Mouse (Mus musculus) retina, postnatal 1 day (tissue): ENCODE measurements around the gene Gm21988.

Experiments used
- DNase-seq: peaks from one replicate; pipeline ENCODE4 v3.0.0-alpha.2; 2012

The Gm21988 gene

DNA sequence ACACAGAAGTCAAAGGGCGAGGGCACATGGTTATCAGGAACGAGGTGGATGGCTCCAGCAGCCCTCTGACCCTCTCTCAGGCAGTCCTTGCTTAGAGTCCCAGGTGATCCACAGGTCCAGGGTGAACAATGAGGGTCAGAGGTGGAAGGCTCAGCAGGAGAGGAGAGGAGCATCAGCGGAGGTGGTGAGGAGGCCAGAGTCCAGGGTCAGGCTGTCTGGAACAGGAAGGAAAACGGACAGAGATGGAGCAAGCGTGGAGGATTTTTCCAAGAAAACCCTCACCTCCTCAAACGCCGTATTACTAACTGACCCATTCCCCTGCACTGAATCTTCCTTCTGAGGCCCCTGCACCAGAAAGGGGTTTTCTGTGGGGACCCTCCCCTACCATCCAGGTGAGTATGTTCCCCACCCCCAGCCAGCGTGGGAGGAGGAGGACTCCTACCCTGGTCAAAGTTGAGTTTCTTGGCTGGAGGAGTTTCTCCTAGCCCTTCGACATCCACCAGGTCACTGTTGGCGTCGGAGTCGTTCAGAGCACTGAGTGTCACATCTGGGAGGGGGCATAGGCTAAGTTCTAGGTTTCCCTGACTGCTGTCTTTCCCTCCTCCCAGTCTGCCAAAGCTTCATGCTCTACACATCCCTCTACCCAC lies 4.3 kb downstream of the Gm21988 start:
- no peak for DNase-seq

DNA sequence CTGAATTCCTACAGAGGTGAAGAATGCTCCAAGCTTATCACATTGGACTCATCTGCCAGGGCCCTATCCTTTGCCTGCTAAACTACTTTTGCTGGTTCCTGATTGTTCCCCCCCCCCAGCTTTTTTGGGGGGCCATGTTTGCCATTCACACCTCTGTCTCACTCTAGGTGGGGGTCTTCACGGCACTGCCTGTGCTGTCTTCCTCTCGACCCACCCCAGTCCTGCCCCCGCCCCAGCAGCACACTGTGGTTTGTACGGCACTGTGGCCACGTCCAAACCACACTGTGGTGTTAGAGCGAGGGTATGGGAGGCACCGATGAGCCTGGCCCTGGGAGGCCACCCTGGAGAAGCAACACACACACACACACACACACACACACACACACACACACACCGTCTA lies 5.1 kb downstream of the Gm21988 start:
- DNase-seq = no peak

DNA sequence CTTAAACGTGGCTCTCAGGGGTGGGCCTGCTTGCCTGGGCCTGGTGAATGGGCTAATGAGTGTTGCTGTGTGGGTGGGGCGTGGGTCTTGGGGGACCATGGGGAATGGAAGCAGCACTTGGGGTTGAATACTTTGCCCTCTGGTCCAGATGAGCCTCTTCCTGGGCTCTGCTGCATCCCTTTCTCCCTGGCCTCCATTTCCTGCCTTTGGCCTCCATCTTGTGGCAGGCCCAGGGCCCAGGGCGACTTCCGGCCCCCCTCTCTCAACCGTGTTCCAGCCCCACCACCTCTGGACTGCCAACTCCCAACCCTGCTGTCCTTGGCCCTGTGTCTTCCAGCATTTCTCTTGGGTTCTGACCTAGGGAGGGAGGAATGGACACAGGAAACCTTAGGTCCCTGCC lies 5.6 kb downstream of the Gm21988 start:
- no peak for DNase-seq

DNA sequence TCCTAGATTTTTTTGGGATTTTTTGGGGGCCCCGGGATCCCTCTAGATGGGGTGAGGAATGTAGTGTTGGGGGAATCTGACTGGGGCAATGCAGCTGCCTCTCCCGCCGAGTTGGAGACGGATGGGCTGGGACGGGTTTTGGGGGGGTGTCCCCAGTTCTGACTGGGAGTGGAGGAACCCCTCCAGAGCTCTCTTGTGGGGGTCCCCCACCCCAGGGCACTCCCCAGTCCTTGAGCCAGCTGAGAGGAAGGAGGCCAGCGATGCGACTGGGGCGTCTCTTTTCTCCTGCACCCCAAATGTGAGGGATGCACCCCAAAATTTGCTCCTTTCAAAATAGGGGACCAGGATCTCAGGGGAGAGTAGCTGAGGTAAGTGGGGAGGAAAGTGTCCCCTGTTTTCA lies 6.6 kb downstream of the Gm21988 start:
- no peak for DNase-seq

DNA sequence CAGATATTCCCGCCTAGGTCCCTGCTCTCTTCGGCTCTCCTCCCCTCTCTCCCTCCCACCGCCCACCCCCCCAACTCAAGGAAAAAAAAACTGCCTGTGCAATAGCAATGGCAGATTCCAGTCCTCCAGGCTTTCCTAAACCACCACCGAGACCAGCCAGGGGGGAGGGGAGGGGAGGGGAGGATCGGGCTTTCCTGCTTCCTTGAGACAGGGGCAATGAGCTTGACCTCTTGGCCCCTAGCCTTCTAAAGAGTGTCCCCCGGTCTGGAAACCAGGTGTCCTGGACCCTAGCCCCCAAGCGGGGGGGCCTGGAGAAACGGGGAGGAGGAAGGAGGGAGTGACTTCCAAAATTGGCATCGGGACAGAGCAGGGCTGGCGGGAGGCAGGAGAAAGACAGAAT lies 7.1 kb downstream of the Gm21988 start:
- DNase-seq = peak; percentile 89

DNA sequence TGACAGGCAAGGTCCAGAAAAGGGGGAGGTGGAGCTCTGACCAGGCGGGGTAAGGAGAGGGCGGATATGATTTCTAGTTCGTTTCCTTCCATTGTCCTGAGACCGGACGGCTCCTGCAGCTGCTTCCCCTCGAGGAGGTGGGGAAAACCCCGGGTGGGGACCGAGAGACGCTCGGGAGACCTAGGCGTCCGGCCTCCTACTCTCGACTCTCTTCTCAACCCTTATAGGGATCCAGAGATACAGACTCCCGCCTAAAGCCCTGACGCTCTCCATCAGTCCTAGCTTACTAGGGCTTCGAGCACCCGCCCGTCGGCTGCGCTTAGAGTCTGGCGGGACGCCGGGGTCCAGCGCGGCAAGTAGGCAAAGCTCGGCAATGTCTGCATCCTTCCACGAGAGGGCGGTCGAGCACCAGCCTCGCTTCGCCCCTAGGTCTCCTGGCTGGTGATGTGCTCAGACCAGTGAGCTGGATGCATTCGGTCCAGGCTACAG lies 9.3 kb downstream of the Gm21988 start:
- DNase-seq = peak; percentile 90

DNA sequence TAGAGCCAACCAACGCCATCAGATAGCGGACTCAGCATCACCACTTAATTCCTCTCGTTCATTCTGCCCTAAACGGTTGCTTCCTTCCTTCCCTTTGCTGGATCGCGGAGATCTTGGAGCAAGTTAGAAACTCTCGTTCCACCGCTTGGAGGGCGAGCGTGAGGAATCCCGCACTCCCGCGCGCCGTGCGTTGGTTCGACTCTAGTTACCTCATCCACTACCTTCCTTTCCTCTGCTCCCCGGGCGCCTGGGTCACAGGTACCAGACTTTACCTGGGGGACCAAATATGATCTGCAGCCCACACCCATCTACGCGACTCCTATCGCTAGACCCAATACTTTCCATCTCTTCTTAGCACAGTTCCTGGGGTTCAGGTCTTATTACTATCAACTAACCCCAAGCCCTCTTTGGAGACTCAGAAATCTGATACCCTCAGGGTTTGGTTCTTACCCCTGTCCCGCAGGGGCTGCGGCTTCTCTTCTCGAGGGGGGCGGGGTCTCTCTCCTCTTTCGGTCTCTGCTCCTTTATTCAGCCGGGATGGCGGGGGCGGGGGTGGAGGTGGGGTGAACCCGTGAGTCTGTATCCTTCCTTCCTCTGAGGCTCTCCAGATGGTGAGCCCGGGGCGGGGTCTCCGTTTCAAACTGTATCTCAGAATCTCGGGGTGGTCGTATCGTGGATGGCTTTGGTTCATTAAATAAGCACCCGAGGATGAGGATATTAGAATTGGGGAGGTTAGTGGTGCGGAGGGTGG lies 10.2 kb downstream of the Gm21988 start, which contains the start of gene Bcl6b:
Gene Bcl6b (minus strand): TSS at position 539 of the 751 bp plus-strand sequence.
- no peak for DNase-seq

DNA sequence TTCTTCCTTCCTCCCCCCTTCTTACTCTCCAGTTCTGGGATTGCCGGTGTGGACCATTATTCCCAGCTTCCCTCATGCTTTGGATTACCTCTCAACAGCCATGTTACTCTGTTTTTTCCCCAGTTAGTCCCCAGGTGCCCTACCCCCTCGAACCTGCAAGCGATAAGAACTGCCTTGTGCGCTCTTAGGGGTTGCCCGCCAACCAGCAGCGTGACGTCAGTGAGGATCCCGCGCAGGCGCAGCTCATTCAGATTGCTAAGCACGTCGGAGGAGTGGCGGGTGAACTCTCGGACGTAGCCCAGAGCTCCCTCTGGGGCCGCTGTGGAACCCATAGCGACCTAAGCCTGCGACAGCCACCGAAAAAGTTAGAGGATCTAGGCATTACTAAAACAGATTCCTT lies 10.8 kb downstream of the Gm21988 start:
- DNase-seq = peak; percentile 87

DNA sequence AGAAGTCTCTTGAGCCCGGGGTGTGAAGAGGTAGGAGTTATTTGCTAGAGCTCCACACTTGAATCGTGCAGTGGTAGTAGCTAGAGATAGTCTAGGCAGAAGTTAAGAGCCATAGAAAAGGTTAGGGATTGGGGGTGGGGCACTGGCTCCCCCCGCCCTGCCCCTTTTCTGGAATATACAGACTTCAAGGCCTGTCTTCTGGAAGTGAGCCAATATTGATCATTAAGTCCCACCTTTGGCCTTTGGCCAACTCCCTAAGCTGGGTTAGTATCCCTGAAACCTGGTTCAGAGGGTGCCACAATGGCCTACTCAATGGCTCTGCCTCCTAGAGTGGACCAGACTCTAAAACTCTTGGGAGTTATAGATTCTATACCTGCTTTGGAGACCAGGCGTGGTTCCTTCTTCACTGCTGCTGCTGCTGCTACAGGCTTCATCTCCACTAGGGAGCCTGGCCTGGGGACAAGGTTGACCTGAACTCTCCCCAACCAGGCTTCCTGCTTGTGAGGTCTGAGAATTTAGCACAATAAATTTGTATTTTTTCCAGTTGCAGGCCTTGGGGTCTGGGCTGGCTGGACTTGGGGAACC lies 11.9 kb downstream of the Gm21988 start:
- DNase-seq = no peak

DNA sequence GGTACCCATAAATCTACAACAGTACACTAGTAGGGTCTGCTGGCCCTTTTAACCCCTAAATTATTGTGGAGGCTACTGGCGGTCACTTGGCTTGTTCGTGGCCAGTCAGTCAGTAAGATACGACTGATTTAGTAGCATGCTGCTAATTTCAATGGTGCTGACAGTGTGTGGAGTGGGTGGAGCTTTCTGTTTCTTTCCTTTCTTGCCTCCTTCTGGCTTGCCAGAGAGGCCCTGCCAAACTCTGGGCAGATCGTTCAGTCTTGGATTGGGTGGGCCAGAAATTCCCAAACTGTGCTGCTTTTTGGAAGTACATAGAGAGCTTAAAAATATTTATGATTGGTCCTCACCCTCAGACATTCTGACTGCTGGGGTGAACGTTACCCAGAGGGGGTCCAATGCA lies 12.5 kb downstream of the Gm21988 start:
- no peak for DNase-seq

DNA sequence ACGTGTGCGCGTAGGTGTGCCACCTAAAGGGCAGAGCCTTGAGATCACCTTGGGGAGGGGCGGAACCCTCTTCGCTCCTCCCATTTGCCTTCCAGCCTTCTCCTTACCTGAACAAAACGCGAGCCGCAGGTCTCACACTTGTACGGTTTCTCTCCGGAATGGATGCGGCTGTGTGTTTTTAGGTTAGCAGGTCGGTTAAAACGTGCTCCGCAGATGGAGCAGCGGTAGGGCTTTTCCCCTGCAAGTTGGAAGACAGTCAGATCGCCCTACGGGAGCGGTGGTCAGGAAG lies 13.1 kb downstream of the Gm21988 start:
- DNase-seq = peak; percentile 12

DNA sequence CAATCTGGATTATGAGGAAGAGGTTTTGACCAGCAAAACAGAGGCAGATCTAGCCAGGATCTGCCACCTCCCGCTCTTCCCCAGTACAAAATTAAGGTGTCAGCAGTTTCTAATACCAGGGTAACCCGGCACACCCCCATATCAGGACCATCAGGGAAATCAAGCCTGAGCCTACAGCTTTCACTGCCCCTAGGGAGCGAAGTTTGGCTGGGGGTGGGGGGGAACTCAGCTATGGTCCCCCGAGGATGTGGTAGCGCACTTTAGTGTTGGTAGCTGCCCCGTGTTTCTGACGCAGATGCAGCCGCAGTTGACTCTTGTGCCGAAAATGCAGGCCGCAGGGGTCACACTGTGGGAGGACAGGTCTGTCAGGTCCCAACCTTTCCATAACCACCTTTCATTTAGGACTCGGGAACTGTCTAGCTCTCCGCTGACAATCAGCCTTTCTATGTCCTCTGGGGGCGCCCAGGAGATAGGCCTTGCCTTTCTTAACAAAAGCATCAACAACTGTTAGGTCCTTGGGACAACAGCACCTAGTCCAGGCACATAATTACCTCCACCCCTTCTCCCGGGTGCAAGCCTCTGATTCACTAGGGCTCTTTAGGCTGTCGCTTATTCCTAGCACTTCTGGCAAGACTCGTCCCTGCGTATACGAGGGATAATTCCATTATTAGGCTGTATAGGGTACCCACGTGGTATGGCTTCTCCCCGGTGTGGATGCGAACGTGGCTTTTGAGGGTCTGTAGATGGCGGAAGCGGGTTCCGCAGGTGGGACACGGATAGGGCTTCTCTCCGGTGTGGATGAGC lies 13.6 kb downstream of the Gm21988 start:
- peak; percentile 23 for DNase-seq

DNA sequence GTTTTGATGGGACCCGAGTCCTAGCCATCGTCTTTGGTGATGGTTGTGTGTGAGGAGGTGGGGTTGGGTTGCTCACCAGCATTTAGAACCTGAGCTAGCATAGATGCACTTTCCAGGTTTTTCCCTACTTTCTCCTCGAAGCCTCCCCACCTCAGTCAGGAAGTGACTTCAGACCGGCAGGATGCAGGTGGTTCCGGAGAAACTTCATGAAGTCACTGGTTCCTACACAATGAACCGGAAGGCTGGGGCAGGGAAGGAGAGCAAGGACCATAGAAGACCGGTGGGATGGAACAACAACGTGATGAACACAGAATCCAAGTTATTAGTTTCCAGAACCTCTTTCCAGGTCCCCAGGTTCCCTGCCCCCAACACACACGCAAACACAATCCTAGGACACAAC lies 15.9 kb downstream of the Gm21988 start:
- DNase-seq = no peak

DNA sequence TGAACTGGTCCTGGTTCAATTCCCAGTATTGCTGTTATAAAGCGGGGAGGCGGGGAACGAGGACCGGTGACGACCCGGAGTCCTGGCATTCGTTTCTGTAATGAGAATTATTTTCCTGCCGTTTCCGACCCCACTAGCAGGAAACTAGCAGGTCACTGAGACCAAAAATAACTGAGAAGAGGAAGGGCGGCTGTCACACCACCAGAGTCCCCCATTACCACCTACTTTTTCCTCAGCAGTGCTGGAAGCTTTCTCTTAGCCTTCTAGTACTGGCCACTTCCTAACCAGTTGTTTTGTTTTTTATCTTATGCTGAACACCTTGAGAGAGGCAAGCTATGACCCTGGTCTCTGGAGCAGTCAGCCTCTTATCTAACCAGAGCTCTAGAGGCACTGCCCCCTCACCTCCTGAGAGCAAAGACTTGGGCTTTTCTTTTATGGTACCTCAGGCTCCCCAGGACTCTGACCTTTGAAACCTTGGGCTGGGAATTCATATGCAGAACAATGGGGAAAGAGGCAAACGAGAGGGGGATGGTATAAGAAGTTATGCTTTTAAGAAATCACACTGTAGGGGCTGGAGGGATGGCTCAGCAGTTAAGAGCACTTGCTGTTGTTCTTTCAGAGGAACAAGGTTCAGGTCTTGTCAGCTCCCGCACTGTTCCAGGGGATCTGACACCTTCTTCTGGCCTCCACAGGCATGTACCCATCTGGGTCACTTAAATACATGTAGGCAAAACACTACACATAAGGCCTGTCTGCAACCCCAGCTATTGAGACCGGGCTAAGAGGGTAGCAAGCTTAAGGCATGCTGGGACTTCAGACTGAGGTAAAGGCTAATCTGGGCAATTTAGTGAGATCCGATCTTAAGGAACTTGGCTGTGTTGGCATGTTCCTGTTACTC lies 17.8 kb downstream of the Gm21988 start:
- DNase-seq = no peak

DNA sequence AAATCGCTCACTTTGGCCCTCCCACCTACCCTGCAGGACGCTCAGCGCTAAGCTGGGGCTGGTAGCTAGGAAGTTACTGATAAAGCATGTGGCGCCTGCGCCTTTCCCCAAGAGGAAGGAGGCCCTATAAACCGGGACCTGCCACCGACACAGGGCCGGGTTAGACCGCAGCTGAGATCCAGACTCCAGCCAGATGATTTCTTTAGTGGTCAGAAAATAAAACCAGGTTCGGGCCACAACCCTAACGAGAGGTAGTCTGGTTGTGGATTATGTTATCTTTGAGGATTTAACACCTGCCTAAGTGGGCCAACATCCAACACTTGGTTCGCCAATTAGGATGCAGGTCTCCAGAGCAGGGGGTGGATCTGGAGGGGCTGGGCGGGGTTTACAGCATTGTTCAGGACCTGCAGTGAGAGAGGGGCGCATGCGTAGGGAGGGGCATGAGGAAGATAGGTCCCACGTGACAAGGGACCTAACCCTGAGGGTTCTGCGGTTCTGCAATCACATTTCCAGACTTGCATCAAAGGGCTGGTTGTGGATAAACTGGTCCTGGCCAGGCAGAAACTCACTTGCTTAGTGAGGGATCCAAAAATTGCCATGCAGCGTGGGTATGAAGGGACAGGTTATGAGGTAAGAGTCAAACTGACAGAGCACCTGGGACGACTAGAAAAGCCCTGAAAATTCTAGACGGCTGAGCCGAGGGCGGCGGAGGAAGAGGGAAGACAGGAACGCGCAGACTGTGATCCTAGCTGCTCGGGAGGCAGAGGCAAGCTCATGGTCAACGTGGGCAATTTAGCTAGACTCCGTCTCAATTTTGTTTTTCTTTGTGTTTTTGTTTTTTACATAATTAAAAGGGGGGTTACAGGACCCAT lies 18.7 kb downstream of the Gm21988 start, which contains the start of gene Slc16a13:
Gene Slc16a13 (minus strand): TSS at position 334 of the 872 bp plus-strand sequence.
- peak; percentile 98 for DNase-seq

DNA sequence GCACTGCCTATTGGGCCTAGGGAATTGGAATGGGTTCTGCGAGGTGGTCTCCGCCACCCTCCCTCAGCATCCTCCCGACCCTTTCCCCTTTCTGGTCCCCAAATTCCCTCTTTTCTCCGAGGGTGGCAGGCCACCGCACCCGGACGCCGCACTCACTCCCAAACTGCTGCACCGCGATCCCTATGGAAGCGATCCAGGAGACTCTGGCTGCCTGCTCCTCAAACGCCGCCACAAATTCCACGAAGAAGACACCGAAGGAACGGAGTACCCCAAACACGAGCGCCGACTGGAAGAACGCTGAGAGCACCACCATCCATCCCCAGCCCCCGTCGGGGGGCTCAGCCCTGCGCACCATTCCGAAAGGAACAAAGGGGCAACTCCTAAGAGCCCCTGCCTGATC lies 19.3 kb downstream of the Gm21988 start:
- DNase-seq = no peak

DNA sequence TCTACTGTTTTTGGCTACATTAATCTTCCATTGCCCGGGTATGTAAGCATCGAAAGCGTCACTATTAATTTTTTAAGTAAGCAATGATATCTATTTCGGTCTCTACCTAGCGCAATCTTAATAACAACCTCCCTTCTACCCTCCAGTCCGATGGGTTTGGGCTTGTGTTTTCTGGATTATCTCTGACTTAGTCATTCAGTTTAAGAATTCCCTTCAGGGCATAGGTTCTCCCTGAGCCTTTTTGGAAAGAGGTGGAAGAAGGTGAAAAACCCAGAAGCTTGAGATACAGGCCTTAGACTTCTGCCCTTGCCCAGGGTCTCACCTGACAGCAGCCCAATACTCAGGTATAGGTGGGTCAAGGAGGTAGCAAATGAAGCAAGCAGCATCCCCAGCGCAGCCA lies 19.8 kb downstream of the Gm21988 start:
- no peak for DNase-seq

DNA sequence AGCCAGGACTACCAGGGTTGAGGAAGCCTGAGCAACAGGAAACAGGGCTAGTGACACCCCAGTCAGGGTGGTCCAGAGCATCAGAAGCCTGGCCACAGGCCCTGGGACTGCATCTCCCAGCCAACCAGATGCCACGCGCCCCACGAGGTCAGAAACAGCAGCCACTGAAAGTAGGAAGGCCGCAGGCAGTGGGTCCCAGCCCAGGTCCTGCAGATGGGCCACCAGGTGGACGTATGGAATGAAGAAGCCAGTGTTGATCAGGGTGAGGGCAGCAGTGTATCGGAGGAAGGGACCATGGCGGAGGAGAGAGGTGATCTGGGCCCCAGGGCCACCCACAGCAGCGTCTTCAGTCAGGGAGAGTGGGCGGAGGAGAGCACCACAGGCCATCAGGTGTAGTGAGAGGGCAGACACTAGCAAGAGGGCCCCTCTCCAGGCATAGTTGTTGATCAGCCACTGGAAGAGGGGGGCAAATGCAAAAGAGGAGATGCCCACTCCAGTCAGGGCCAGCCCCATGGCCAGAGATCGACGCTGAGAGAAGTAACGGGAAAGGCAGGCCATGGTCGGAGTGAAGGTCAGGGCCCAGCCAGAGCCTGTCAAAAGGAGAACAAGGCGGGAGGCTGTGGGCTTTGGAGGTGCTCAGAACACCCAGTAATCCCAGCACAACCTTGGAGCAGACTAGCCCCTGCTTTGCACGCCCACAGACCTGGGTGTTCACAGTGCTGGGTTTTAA lies 20.7 kb downstream of the Gm21988 start:
- DNase-seq = no peak

DNA sequence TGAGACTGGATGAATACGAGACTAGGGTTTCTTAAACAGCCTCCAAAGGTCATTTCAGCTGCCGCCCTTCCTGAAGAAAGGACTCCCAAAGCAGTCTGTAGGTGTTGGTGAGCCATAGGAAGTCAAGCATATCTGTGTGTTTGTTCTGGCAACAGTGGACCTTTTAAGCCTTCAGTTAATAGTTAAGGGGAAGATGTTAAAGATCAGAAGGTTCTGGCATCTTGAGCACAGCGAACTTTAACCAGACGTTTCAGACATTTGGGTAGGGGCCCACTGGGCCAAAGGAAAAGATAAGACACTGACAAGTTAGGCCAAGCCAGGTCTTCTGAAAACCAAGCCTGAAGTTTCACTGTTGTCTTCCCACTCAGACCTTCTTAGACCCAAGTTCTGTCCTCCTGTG lies 21.6 kb downstream of the Gm21988 start:
- DNase-seq = no peak

DNA sequence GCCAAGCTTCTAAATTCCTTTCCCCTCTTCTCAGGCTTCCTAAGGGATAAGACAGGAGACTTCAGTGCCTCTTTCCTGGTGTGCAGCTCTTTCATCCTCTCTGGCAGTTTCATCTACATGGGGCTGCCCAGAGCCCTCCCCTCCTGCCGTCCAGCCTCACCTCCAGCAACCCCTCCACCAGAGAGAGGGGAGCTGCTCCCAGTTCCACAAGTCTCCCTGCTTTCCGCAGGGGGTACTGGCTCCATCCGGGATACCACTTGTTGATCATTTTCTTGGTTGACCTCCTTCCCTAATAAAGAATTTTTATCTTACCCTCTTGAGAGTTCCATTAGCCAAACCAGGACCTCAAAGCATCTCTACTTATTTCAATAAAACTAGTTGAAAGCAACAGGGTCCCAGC lies 23.5 kb downstream of the Gm21988 start:
- DNase-seq = no peak

DNA sequence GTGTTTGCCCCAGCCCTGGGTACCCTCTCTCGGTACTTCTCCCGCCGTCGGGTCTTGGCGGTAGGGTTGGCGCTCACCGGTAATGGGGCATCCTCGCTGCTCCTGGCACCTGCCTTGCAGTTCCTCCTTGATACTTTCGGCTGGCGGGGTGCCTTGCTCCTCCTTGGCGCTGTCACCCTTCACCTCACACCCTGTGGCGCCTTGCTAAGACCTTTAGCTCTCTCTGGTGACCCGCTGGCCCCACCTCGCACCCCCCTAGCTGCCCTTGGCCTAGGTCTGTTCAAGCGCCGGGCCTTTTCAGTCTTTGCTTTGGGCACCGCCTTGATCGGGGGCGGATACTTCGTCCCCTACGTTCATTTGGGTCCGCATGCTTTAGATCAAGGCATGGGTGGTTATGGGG lies 24.3 kb downstream of the Gm21988 start:
- no peak for DNase-seq
